Mouse (Mus musculus) lung, postnatal 0 days (tissue): ENCODE measurements around the gene Gsta3.

Experiments
- CTCF ChIP-seq: IDR thresholded peaks from 2 replicates; pipeline ENCODE4 v1.5.1; 2016; ENCODE audit warnings: antibody characterized with exemption, mild to moderate bottlenecking
- EP300 ChIP-seq: IDR thresholded peaks from 2 replicates; pipeline ENCODE4 v1.6.1; 2016; ENCODE audit warnings: antibody characterized with exemption, mild to moderate bottlenecking, control low read depth

- no peak for TF ChIP-seq CTCF
- TF ChIP-seq EP300, result no peak
Observed at GRCm38 (mm10) chr1:21280306-21280705, 39.9 kb downstream of the Gsta3 start.
